ENCODE assay signal across 7 mouse cellular contexts in the genomic region with DNA sequence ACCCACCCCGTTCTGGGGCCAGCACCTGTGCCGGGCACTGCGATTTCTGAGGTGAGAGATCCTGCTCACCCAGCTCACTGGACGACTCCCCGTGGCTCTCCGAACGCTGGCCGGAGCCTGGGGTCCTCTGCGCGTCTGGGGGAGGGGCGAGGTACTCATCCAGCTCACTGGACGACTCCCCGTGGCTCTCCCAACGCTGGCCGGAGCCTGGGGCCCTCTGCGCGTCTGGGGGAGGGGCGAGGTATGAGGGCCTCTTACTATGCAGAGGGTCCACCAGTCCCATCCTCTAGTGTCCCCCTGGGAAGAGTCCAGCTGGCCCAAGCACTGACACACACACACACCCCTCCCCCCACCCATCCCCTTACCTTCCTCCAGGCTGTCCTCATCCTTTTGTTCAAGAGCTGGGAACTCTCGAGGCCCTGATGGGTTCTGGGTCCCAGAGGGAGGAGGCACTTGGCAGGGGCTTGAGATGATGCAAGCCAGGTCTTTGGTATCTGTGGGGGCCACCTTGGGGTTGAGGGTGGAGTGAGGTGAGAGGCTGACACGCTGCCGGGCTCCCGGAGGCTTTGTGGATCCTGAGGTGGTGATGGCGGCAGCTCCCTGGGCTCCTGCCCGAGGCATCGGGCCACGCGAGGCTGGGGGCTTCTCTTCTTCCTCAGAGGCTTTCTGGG. TPM values are rescaled to one million over a fixed set of nuclear protein-coding genes. Genes with fewer than 3 reads are reported as not detected.
DNase-seq lines count a peak whose midpoint lies in the region; ATAC-seq and TF ChIP-seq lines count a peak whose summit lies in the region.

No protein-coding gene starts in this region.

- WGBS in embryonic facial prominence, embryonic 14.5 days = 22% methylated on average over 23 of the region's 27 CpGs
- WGBS in limb, embryonic 14.5 days = 19% methylated on average over 18 of the region's 27 CpGs
- 21% methylated on average over 27 of the region's 27 CpGs for WGBS in olfactory bulb, adult 2 months

- TF ChIP-seq POLR2A in limb, embryonic 14.5 days (IDR thresholded peaks at IDR 0.05; ENCODE audit: borderline replicate concordance, extremely low read depth, insufficient read depth, insufficient read length) = no peak
- TF ChIP-seq POLR2A in olfactory bulb, adult 2 months (IDR thresholded peaks at IDR 0.05; ENCODE audit: insufficient read depth, low read depth, low read length) = no peak

- peaks cover 46% of the 10 kb centered on the region for H3K36me3 ChIP-seq in embryonic facial prominence, embryonic 14.5 days (ENCODE audit: control insufficient read depth, insufficient read depth, low read length)
- H3K36me3 ChIP-seq in limb, embryonic 14.5 days (ENCODE audit: control insufficient read depth, insufficient read depth, low read length) = peaks cover 45% of the 10 kb centered on the region

- H3K9me3 ChIP-seq in embryonic facial prominence, embryonic 14.5 days (ENCODE audit: control insufficient read depth, low read length) = no peaks in the 10 kb centered on the region
- H3K9me3 ChIP-seq in limb, embryonic 14.5 days (ENCODE audit: control insufficient read depth, low read length) = no peaks in the 10 kb centered on the region

- no peaks in the 10 kb centered on the region for H3K27me3 ChIP-seq in embryonic facial prominence, embryonic 14.5 days (replicated peaks; ENCODE audit: control insufficient read depth, insufficient read depth, low read length)
- H3K27me3 ChIP-seq in limb, embryonic 14.5 days (ENCODE audit: control insufficient read depth, insufficient read depth, low read length) = no peaks in the 10 kb centered on the region

- H3K9ac ChIP-seq in embryonic facial prominence, embryonic 14.5 days (ENCODE audit: low read depth, low read length) = no peak overlapping the region
- no peak overlapping the region for H3K9ac ChIP-seq in limb, embryonic 14.5 days (ENCODE audit: low read depth, low read length, severe bottlenecking)

- H3K4me3 ChIP-seq in embryonic facial prominence, embryonic 14.5 days (ENCODE audit: low read depth, low read length) = no peak overlapping the region
- H3K4me3 ChIP-seq in limb, embryonic 14.5 days (replicated peaks; ENCODE audit: low read length) = no peak overlapping the region
- H3K4me3 ChIP-seq in olfactory bulb, adult 2 months (ENCODE audit: insufficient read depth, low read depth, low read length) = peak overlapping the region; percentile 19

- H3K4me2 ChIP-seq in embryonic facial prominence, embryonic 14.5 days (ENCODE audit: low read depth, low read length) = no peak overlapping the region
- no peak overlapping the region for H3K4me2 ChIP-seq in limb, embryonic 14.5 days (replicated peaks; ENCODE audit: low read depth, low read length, severe bottlenecking)

- no peak overlapping the region for H3K27ac ChIP-seq in embryonic facial prominence, embryonic 14.5 days (replicated peaks; ENCODE audit: low read depth, low read length)
- no peak overlapping the region for H3K27ac ChIP-seq in limb, embryonic 14.5 days (replicated peaks; ENCODE audit: low read depth, low read length)
- 0 out of 2 replicates have a peak overlapping the region, but pooled peaks have one; percentile 7 for H3K27ac ChIP-seq in olfactory bulb, adult 2 months (ENCODE audit: insufficient read depth, low read depth, low read length)

- TF ChIP-seq CTCF in olfactory bulb, adult 2 months (IDR thresholded peaks at IDR 0.05; ENCODE audit: insufficient read depth, low read depth, low read length) = no peak

- ATAC-seq in embryonic facial prominence, embryonic 14.5 days (ENCODE audit: low read depth) = peak; percentile 7; the same call in 1 of the 2 replicates
- 0 out of 2 replicates have a peak, but pooled peaks have one; percentile 5 for ATAC-seq in limb, embryonic 14.5 days (ENCODE audit: low FRiP score, low read depth)
- no peak for ATAC-seq in granulocyte monocyte progenitor cell, adult 5-6 weeks (replicated peaks; ENCODE audit: poor library complexity, severe bottlenecking)

- peaks cover 4% of the 10 kb centered on the region; the same call in 1 of the 2 replicates for H3K4me1 ChIP-seq in embryonic facial prominence, embryonic 14.5 days (ENCODE audit: control insufficient read depth, insufficient read depth, low read length)
- 0 out of 2 replicates have a peak, but pooled peaks cover 7% of the 10 kb centered on the region for H3K4me1 ChIP-seq in limb, embryonic 14.5 days (ENCODE audit: control insufficient read depth, insufficient read depth, low read length)
- peaks cover 62% of the 10 kb centered on the region for H3K4me1 ChIP-seq in olfactory bulb, adult 2 months (ENCODE audit: control insufficient read depth, insufficient read depth, low read length)

- DNase-seq in right cerebral cortex, postnatal 25 days = peak; percentile 16
- DNase-seq in right cerebral cortex, adult 18-20 months = no peak
- no peak for DNase-seq in embryonic facial prominence, embryonic 14.5 days (ENCODE audit: low spot score)
- no peak for DNase-seq in limb, embryonic 14.5 days (ENCODE audit: low spot score)
- DNase-seq in thymus, postnatal 0 days (ENCODE audit: low spot score) = no peak

RNA-seq across cellular contexts. Expression of a gene that starts 6.7 kb away (rescaled TPM):
- polyA plus RNA-seq in embryonic facial prominence, embryonic 14.5 days (2014; fragmentation: Nextera tagmentation; extraction: Ambion mirVana) = 7.0 and 8.5 TPM in 2 replicates
- 2.0 and 2.1 TPM in 2 replicates for polyA plus RNA-seq in limb, embryonic 14.5 days (2012; rRNA removed)
- 0.89 and 1.7 TPM in 2 replicates for polyA plus RNA-seq in limb, embryonic 14.5 days (2014; fragmentation: Nextera tagmentation; extraction: Ambion mirVana)
- not detected in 2 replicates for polyA plus RNA-seq in olfactory bulb, adult 2 months (2012; ENCODE audit: insufficient read depth, insufficient read length, low replicate concordance, missing spikeins)
- not detected in 2 replicates for total RNA-seq in granulocyte monocyte progenitor cell, adult 5-6 weeks (2014; fragmentation: Nextera tagmentation)
- not detected in 2 replicates for total RNA-seq in granulocyte monocyte progenitor cell, adult 5-6 weeks (2017)
- 0.26 and 0.33 TPM in 2 replicates for polyA plus RNA-seq in thymus, postnatal 0 days (2015; fragmentation: Nextera tagmentation; extraction: Ambion mirVana)

RNA-seq across cellular contexts. Expression of a gene that starts 26.7 kb away (rescaled TPM):
- 33.7 and 35.7 TPM in 2 replicates for polyA plus RNA-seq in embryonic facial prominence, embryonic 14.5 days (2014; fragmentation: Nextera tagmentation; extraction: Ambion mirVana)
- 108 and 147 TPM in 2 replicates for polyA plus RNA-seq in limb, embryonic 14.5 days (2012; rRNA removed)
- 33.8 and 34.3 TPM in 2 replicates for polyA plus RNA-seq in limb, embryonic 14.5 days (2014; fragmentation: Nextera tagmentation; extraction: Ambion mirVana)
- polyA plus RNA-seq in olfactory bulb, adult 2 months (2012; ENCODE audit: insufficient read depth, insufficient read length, low replicate concordance, missing spikeins) = not detected in 2 replicates
- 98.2 and 101 TPM in 2 replicates for total RNA-seq in granulocyte monocyte progenitor cell, adult 5-6 weeks (2014; fragmentation: Nextera tagmentation)
- 35.0 and 39.1 TPM in 2 replicates for total RNA-seq in granulocyte monocyte progenitor cell, adult 5-6 weeks (2017)
- 41.6 and 43.4 TPM in 2 replicates for polyA plus RNA-seq in thymus, postnatal 0 days (2015; fragmentation: Nextera tagmentation; extraction: Ambion mirVana)

RNA-seq across cellular contexts. Expression of a gene that starts 39.3 kb away (rescaled TPM):
- not detected in 2 replicates for polyA plus RNA-seq in embryonic facial prominence, embryonic 14.5 days (2014; fragmentation: Nextera tagmentation; extraction: Ambion mirVana)
- not detected in 2 replicates for polyA plus RNA-seq in limb, embryonic 14.5 days (2012; rRNA removed)
- polyA plus RNA-seq in limb, embryonic 14.5 days (2014; fragmentation: Nextera tagmentation; extraction: Ambion mirVana) = not detected in 2 replicates
- not detected in 2 replicates for polyA plus RNA-seq in olfactory bulb, adult 2 months (2012; ENCODE audit: insufficient read depth, insufficient read length, low replicate concordance, missing spikeins)
- not detected in 2 replicates for total RNA-seq in granulocyte monocyte progenitor cell, adult 5-6 weeks (2014; fragmentation: Nextera tagmentation)
- total RNA-seq in granulocyte monocyte progenitor cell, adult 5-6 weeks (2017) = not detected in 2 replicates
- polyA plus RNA-seq in thymus, postnatal 0 days (2015; fragmentation: Nextera tagmentation; extraction: Ambion mirVana) = 0.29 and 0.53 TPM in 2 replicates

RNA-seq across cellular contexts. Expression of a gene that starts 52.5 kb away (rescaled TPM):
- 93.5 and 93.7 TPM in 2 replicates for polyA plus RNA-seq in embryonic facial prominence, embryonic 14.5 days (2014; fragmentation: Nextera tagmentation; extraction: Ambion mirVana)
- 104 and 123 TPM in 2 replicates for polyA plus RNA-seq in limb, embryonic 14.5 days (2012; rRNA removed)
- 96.0 and 98.9 TPM in 2 replicates for polyA plus RNA-seq in limb, embryonic 14.5 days (2014; fragmentation: Nextera tagmentation; extraction: Ambion mirVana)
- not detected in 2 replicates for polyA plus RNA-seq in olfactory bulb, adult 2 months (2012; ENCODE audit: insufficient read depth, insufficient read length, low replicate concordance, missing spikeins)
- 39.8 and 56.0 TPM in 2 replicates for total RNA-seq in granulocyte monocyte progenitor cell, adult 5-6 weeks (2014; fragmentation: Nextera tagmentation)
- 39.8 and 55.5 TPM in 2 replicates for total RNA-seq in granulocyte monocyte progenitor cell, adult 5-6 weeks (2017)
- polyA plus RNA-seq in thymus, postnatal 0 days (2015; fragmentation: Nextera tagmentation; extraction: Ambion mirVana) = 189 and 190 TPM in 2 replicates

RNA-seq across cellular contexts. Expression of a gene that starts 59.2 kb away (rescaled TPM):
- 12.2 and 15.1 TPM in 2 replicates for polyA plus RNA-seq in embryonic facial prominence, embryonic 14.5 days (2014; fragmentation: Nextera tagmentation; extraction: Ambion mirVana)
- 10.3 and 11.3 TPM in 2 replicates for polyA plus RNA-seq in limb, embryonic 14.5 days (2012; rRNA removed)
- polyA plus RNA-seq in limb, embryonic 14.5 days (2014; fragmentation: Nextera tagmentation; extraction: Ambion mirVana) = 4.5 and 6.7 TPM in 2 replicates
- polyA plus RNA-seq in olfactory bulb, adult 2 months (2012; ENCODE audit: insufficient read depth, insufficient read length, low replicate concordance, missing spikeins) = not detected in 2 replicates
- total RNA-seq in granulocyte monocyte progenitor cell, adult 5-6 weeks (2014; fragmentation: Nextera tagmentation) = not detected in 2 replicates
- not detected in 2 replicates for total RNA-seq in granulocyte monocyte progenitor cell, adult 5-6 weeks (2017)
- polyA plus RNA-seq in thymus, postnatal 0 days (2015; fragmentation: Nextera tagmentation; extraction: Ambion mirVana) = 14.8 and 18.4 TPM in 2 replicates
